Mouse (Mus musculus): ENCODE results near the gene Sdk1. TPM values are rescaled to one million over a fixed set of nuclear protein-coding genes. Genes with fewer than 3 reads are reported as not detected.

Gene Sdk1
- total and polyA plus RNA-seq, 3 experiments, result not detected

- Histone ChIP-seq H3K27ac (ENCODE audit: control insufficient read depth, low read depth, low read length) (no peak overlapping the region), H3K27me3 (ENCODE audit: control insufficient read depth in 1 of 2, insufficient read depth in 2 of 2, low read length in 2 of 2) (no peaks in the 10 kb centered on the region), H3K4me3 (ENCODE audit: control insufficient read depth in 1 of 2, insufficient read depth in 1 of 2, low read depth in 2 of 2, low read length in 2 of 2) (no peak overlapping the region), H3K9me3 (replicated peaks; ENCODE audit: insufficient read depth, low read length) (no peaks in the 10 kb centered on the region), H3K9ac (ENCODE audit: control insufficient read depth, low read depth, low read length, poor library complexity, severe bottlenecking) (no peak overlapping the region), H3K79me2 (ENCODE audit: control insufficient read depth, insufficient read depth, low read length, poor library complexity) (no peaks in the 10 kb centered on the region), H3K36me3 (ENCODE audit: control insufficient read depth in 1 of 2, insufficient read depth in 2 of 2, low read length in 2 of 2) (no peaks in the 10 kb centered on the region), H3K4me1 (ENCODE audit: control insufficient read depth in 1 of 2, insufficient read depth in 2 of 2, low read length in 2 of 2) (no peaks in the 10 kb centered on the region)
- DNase-seq (ENCODE audit: low read depth, low spot score), result no peak
- TF ChIP-seq MAZ (IDR thresholded peaks at IDR 0.05; ENCODE audit: low read depth, low read length) (no peak), GABPA (IDR thresholded peaks at IDR 0.05; ENCODE audit: low read depth, low read length) (no peak), JUND (IDR thresholded peaks at IDR 0.05; ENCODE audit: low read depth, low read length) (no peak), CHD1 (IDR thresholded peaks at IDR 0.05; ENCODE audit: low read depth, low read length) (no peak), POLR2AphosphoS5 (IDR thresholded peaks at IDR 0.05; ENCODE audit: borderline replicate concordance, low read depth, low read length) (no peak), CHD2 (IDR thresholded peaks at IDR 0.05; ENCODE audit: low read length) (no peak), ELF1 (IDR thresholded peaks at IDR 0.05; ENCODE audit: low read depth, low read length) (no peak), HCFC1 (IDR thresholded peaks at IDR 0.05; ENCODE audit: low read depth, low read length) (no peak), SIN3A (IDR thresholded peaks at IDR 0.05; ENCODE audit: low read length) (no peak), E2F4 (IDR thresholded peaks at IDR 0.05; ENCODE audit: borderline replicate concordance, low read depth, low read length) (no peak), ZKSCAN1 (IDR thresholded peaks at IDR 0.05; ENCODE audit: low read depth, low read length) (no peak), ZNF384 (IDR thresholded peaks at IDR 0.05; ENCODE audit: low read depth, low read length) (no peak), TBP (IDR thresholded peaks at IDR 0.05; ENCODE audit: low read depth, low read length) (no peak), MYC (IDR thresholded peaks at IDR 0.05; ENCODE audit: low read depth, low read length) (no peak), RCOR1 (IDR thresholded peaks at IDR 0.05; ENCODE audit: low read depth, low read length) (no peak), POLR2AphosphoS2 (IDR thresholded peaks at IDR 0.05; ENCODE audit: low read length) (no peak), USF2 (IDR thresholded peaks at IDR 0.05; ENCODE audit: borderline replicate concordance in 1 of 2, insufficient read depth in 1 of 2, low read depth in 1 of 2, low read length in 2 of 2) (no peak), ZC3H11A (IDR thresholded peaks at IDR 0.05; ENCODE audit: low read depth, low read length) (no peak), TAL1 (IDR thresholded peaks at IDR 0.05; ENCODE audit: low read length) (no peak), MAX (IDR thresholded peaks at IDR 0.05; ENCODE audit: low read length) (no peak)
Observed at GRCm38 (mm10) chr5:142022877-142023580, 781.7 kb downstream of the Sdk1 start.

DNA sequence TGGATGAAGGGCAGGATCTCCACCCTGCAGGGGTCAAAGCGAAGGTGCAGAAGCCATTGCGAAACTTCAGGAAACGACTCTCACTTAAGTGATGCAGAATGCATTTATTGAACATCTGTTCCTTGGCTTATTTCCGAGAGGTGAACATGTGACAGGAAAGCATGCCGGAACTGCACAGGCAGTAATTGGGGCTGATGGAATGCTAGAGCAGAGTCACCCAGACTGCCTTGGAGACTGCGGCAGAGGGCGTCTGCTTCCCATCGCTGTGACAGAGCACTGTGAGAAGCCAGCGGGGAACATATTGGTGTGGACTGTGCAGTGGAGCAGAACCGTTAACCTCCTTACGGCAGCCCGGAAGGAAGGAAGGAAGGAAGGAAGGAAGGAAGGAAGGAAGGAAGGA, 783.2 kb downstream of the Sdk1 start:
- no peaks in the 10 kb centered on the region for H3K27me3 ChIP-seq (ENCODE audit: control insufficient read depth in 1 of 2, insufficient read depth in 2 of 2, low read length in 2 of 2)
- no peak for DNase-seq (ENCODE audit: low read depth, low spot score)
- H3K9me3 ChIP-seq (replicated peaks; ENCODE audit: insufficient read depth, low read length), result no peaks in the 10 kb centered on the region
- TF ChIP-seq ZNF384 (IDR thresholded peaks at IDR 0.05; ENCODE audit: low read depth, low read length), result no peak
- no peak for TF ChIP-seq MAZ (IDR thresholded peaks at IDR 0.05; ENCODE audit: low read depth, low read length)
- TF ChIP-seq POLR2A (IDR thresholded peaks at IDR 0.05; ENCODE audit: control insufficient read depth in 1 of 2, insufficient read depth in 1 of 2, low read depth in 1 of 2, low read length in 2 of 2, poor library complexity in 1 of 2), result no peak
- no peak for TF ChIP-seq ELF1 (IDR thresholded peaks at IDR 0.05; ENCODE audit: low read depth, low read length)
- TF ChIP-seq GABPA (IDR thresholded peaks at IDR 0.05; ENCODE audit: low read depth, low read length), result no peak
- no peak for TF ChIP-seq JUND (IDR thresholded peaks at IDR 0.05; ENCODE audit: low read depth, low read length)
- TF ChIP-seq ZMIZ1 (IDR thresholded peaks at IDR 0.05; ENCODE audit: low read depth, low read length), result no peak
- TF ChIP-seq CHD1 (IDR thresholded peaks at IDR 0.05; ENCODE audit: low read depth, low read length), result no peak
- no peak for TF ChIP-seq USF1 (IDR thresholded peaks at IDR 0.05; ENCODE audit: low read depth, low read length)
- TF ChIP-seq EP300 (IDR thresholded peaks at IDR 0.05; ENCODE audit: low read depth in 1 of 2, low read length in 2 of 2), result no peak
- no peak for TF ChIP-seq RCOR1 (IDR thresholded peaks at IDR 0.05; ENCODE audit: low read depth, low read length)
- no peak for TF ChIP-seq POLR2AphosphoS2 (IDR thresholded peaks at IDR 0.05; ENCODE audit: low read length)
- H3K4me3 ChIP-seq (ENCODE audit: control insufficient read depth in 1 of 2, insufficient read depth in 1 of 2, low read depth in 2 of 2, low read length in 2 of 2), result no peak overlapping the region
- no peaks in the 10 kb centered on the region for H3K79me2 ChIP-seq (ENCODE audit: control insufficient read depth, insufficient read depth, low read length, poor library complexity)
- no peak overlapping the region for H3K27ac ChIP-seq (ENCODE audit: control insufficient read depth, low read depth, low read length)
- H3K9ac ChIP-seq (ENCODE audit: control insufficient read depth, low read depth, low read length, poor library complexity, severe bottlenecking), result no peak overlapping the region
- no peaks in the 10 kb centered on the region for H3K36me3 ChIP-seq (ENCODE audit: control insufficient read depth in 1 of 2, insufficient read depth in 2 of 2, low read length in 2 of 2)
- no peaks in the 10 kb centered on the region for H3K4me1 ChIP-seq (ENCODE audit: control insufficient read depth in 1 of 2, insufficient read depth in 2 of 2, low read length in 2 of 2)

Measured in MEL (cell line).